Mouse (Mus musculus) heart, adult 2 months (tissue): ENCODE measurements around the gene Ndufs2.

Source experiments
- CTCF ChIP-seq: fragments of 200-600 bp; IDR thresholded peaks from 2 replicates; pipeline ENCODE4 v1.8.1; 2022; ENCODE audit warnings: antibody characterized with exemption, mild to moderate bottlenecking, moderate library complexity
- EP300 ChIP-seq: fragments of 200-500 bp; IDR thresholded peaks from 2 replicates; pipeline ENCODE4 v1.6.1; 2011; ENCODE audit warnings: low read depth, low read length, control low read depth; ENCODE audit not compliant: insufficient read depth

DNA sequence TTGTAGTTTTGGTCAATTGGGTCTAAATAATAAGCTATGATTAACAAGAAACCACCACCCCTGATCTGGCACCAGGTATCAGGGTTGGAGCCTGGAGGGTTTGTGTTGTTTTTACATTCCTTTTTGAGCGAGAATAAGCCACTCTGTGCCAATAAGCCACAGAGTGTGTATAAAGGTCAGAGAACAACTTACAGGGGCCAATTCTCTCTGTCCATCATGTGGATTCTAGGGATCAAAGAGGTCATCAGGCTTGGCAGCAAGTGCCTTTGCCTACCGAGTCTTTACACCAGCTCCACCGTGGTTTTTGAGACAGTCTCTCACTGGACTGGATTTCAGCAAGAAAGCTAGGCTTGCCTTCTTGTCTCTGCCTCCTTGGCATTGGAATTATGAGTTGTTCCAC lies 38.3 kb downstream of the Ndufs2 start:
- TF ChIP-seq CTCF (no peak), EP300 (no peak)
